Mouse (Mus musculus) midbrain, embryonic 10.5 days (tissue): ENCODE data around the gene Ints1. TPM values are rescaled to one million over a fixed set of nuclear protein-coding genes. Genes with fewer than 3 reads are reported as not detected.

ENCODE experiments used
- DNase-seq: peaks from one replicate; pipeline ENCODE4 v3.0.0-alpha.2; 2017; ENCODE audit warnings: low spot score
- H3K27ac ChIP-seq: fragments of 300-500 bp; sonication (generic); replicated peaks from 2 replicates; pipeline ENCODE4 v1.5.1; 2016; ENCODE audit warnings: mild to moderate bottlenecking
- H3K27me3 ChIP-seq: fragments of 300-500 bp; sonication (generic); 2 replicates; pipeline ENCODE4 v1.6.1; 2016; ENCODE audit warnings: low read depth, mild to moderate bottlenecking; ENCODE audit not compliant: poor library complexity, severe bottlenecking
- H3K36me3 ChIP-seq: fragments of 300-500 bp; sonication (generic); 2 replicates; pipeline ENCODE4 v1.6.1; 2016; ENCODE audit warnings: mild to moderate bottlenecking, moderate library complexity
- H3K4me1 ChIP-seq: fragments of 300-500 bp; sonication (generic); 2 replicates; pipeline ENCODE4 v1.6.1; 2016
- H3K4me3 ChIP-seq: fragments of 300-500 bp; sonication (generic); 2 replicates; pipeline ENCODE4 v1.5.1; 2016; ENCODE audit warnings: mild to moderate bottlenecking, moderate library complexity
- H3K9me3 ChIP-seq: fragments of 300-500 bp; sonication (generic); replicated peaks from 2 replicates; pipeline ENCODE4 v1.6.1; 2016; ENCODE audit warnings: mild to moderate bottlenecking
- WGBS: fragments of 180-500 bp; shearing (Covaris S2); methylation state at CpG from one replicate; pipeline ENCODE4 v1.1.7; 2016; 5-methylcytosine and 5-hydroxymethylcytosine counted together
- polyA plus RNA-seq: library from polyadenylated mRNA; unstranded; fragments of >200 nt; fragmentation: Nextera tagmentation; extraction: Ambion mirVana; gene quantifications from 2 replicates; pipeline ENCODE4 v1.2.1, GENCODE M21; 2016

Gene Ints1
- polyA plus RNA-seq, 1 experiment from 2014 or later, result 33.4 TPM

- Histone ChIP-seq H3K9me3 (no peaks in the 10 kb centered on the region), H3K36me3 (no peaks in the 10 kb centered on the region), H3K4me1 (peaks cover 11% of the 10 kb centered on the region; the same call in 1 of the 2 replicates), H3K27ac (peak overlapping the region; percentile 52; the same call in 1 of the 2 replicates), H3K4me3 (no peak overlapping the region), H3K27me3 (peaks cover 34% of the 10 kb centered on the region)
- no peak for DNase-seq
- WGBS, result 76% methylated on average over 20 of the region's 20 CpGs
Observed at GRCm38 (mm10) chr5:139812398-139813125, 37.1 kb upstream of the Ints1 start.

- no peak for DNase-seq
- Histone ChIP-seq H3K36me3 (no peaks in the 10 kb centered on the region), H3K9me3 (no peaks in the 10 kb centered on the region), H3K4me1 (peaks cover 11% of the 10 kb centered on the region; the same call in 1 of the 2 replicates), H3K4me3 (no peak overlapping the region), H3K27me3 (peaks cover 34% of the 10 kb centered on the region), H3K27ac (peak overlapping the region; percentile 52; the same call in 1 of the 2 replicates)
- 82% methylated on average over 15 of the region's 15 CpGs for WGBS
Observed at GRCm38 (mm10) chr5:139811677-139812397, 36.4 kb upstream of the Ints1 start.

- peaks cover 26% of the 10 kb centered on the region for H3K27me3 ChIP-seq
- H3K4me1 ChIP-seq, result peaks cover 15% of the 10 kb centered on the region
- WGBS, result 59% methylated on average over 4 of the region's 4 CpGs
- DNase-seq, result no peak
- no peaks in the 10 kb centered on the region for H3K9me3 ChIP-seq
- H3K36me3 ChIP-seq, result no peaks in the 10 kb centered on the region
- H3K27ac ChIP-seq, result no peak overlapping the region
- H3K4me3 ChIP-seq, result no peak overlapping the region
Observed at GRCm38 (mm10) chr5:139809397-139809796, 33.9 kb upstream of the Ints1 start.

- Histone ChIP-seq H3K36me3 (peaks cover 10% of the 10 kb centered on the region), H3K4me3 (no peak overlapping the region), H3K27ac (peak overlapping the region; percentile 72; the same call in 1 of the 2 replicates), H3K4me1 (peaks cover 22% of the 10 kb centered on the region), H3K9me3 (no peaks in the 10 kb centered on the region), H3K27me3 (no peaks in the 10 kb centered on the region)
- no peak for DNase-seq
- WGBS, result 93% methylated on average over 8 of the region's 8 CpGs
Observed at GRCm38 (mm10) chr5:139805924-139806323, 30.4 kb upstream of the Ints1 start.

GRCm38 (mm10) chr5:139804573-139805111, 29.2 kb upstream of the Ints1 start:
- H3K36me3 ChIP-seq, result peaks cover 23% of the 10 kb centered on the region
- whole genome bisulfite sequencing, result 83% methylated on average over 11 of the region's 11 CpGs
- no peak overlapping the region for H3K4me3 ChIP-seq
- DNase-seq, result no peak
- H3K27ac ChIP-seq, result peak overlapping the region; percentile 72
- 0 out of 2 replicates have a peak, but pooled peaks cover 3% of the 10 kb centered on the region for H3K27me3 ChIP-seq
- peaks cover 25% of the 10 kb centered on the region for H3K4me1 ChIP-seq
- H3K9me3 ChIP-seq, result no peaks in the 10 kb centered on the region

- peaks cover 31% of the 10 kb centered on the region for H3K4me1 ChIP-seq
- no peaks in the 10 kb centered on the region for H3K9me3 ChIP-seq
- H3K27ac ChIP-seq, result peak overlapping the region; percentile 72
- 5% methylated on average over 6 of the region's 6 CpGs for WGBS
- H3K36me3 ChIP-seq, result peaks cover 28% of the 10 kb centered on the region
- peak; percentile 53 for DNase-seq
- peak overlapping the region; percentile 34 for H3K4me3 ChIP-seq
- H3K27me3 ChIP-seq, result 0 out of 2 replicates have a peak, but pooled peaks cover 3% of the 10 kb centered on the region
Observed at GRCm38 (mm10) chr5:139804107-139804551, 28.7 kb upstream of the Ints1 start.

- Histone ChIP-seq H3K27ac (peak overlapping the region; percentile 72), H3K27me3 (0 out of 2 replicates have a peak, but pooled peaks cover 3% of the 10 kb centered on the region), H3K4me1 (peaks cover 35% of the 10 kb centered on the region), H3K9me3 (no peaks in the 10 kb centered on the region), H3K4me3 (peak overlapping the region; percentile 34), H3K36me3 (peaks cover 29% of the 10 kb centered on the region)
- peak; percentile 71 for DNase-seq
- 10% methylated on average over 12 of the region's 12 CpGs for WGBS
Observed at GRCm38 (mm10) chr5:139803601-139804102, 28.2 kb upstream of the Ints1 start.

GRCm38 (mm10) chr5:139803165-139803564, 27.7 kb upstream of the Ints1 start:
- no peaks in the 10 kb centered on the region for H3K9me3 ChIP-seq
- H3K27ac ChIP-seq, result no peak overlapping the region
- H3K4me1 ChIP-seq, result peaks cover 40% of the 10 kb centered on the region
- no peak overlapping the region for H3K4me3 ChIP-seq
- H3K36me3 ChIP-seq, result peaks cover 29% of the 10 kb centered on the region
- no peak for DNase-seq
- H3K27me3 ChIP-seq, result 0 out of 2 replicates have a peak, but pooled peaks cover 3% of the 10 kb centered on the region
- whole genome bisulfite sequencing, result 85% methylated on average over 8 of the region's 8 CpGs

GRCm38 (mm10) chr5:139801880-139802279, 26.4 kb upstream of the Ints1 start:
- H3K4me1 ChIP-seq, result peaks cover 53% of the 10 kb centered on the region
- H3K9me3 ChIP-seq, result no peaks in the 10 kb centered on the region
- DNase-seq, result no peak
- no peak overlapping the region for H3K4me3 ChIP-seq
- peaks cover 29% of the 10 kb centered on the region for H3K36me3 ChIP-seq
- WGBS, result 92% methylated on average over 10 of the region's 10 CpGs
- no peak overlapping the region for H3K27ac ChIP-seq
- 0 out of 2 replicates have a peak, but pooled peaks cover 3% of the 10 kb centered on the region for H3K27me3 ChIP-seq

GRCm38 (mm10) chr5:139801231-139801630, 25.8 kb upstream of the Ints1 start:
- H3K9me3 ChIP-seq, result no peaks in the 10 kb centered on the region
- no peak overlapping the region for H3K27ac ChIP-seq
- peaks cover 29% of the 10 kb centered on the region for H3K36me3 ChIP-seq
- peaks cover 60% of the 10 kb centered on the region for H3K4me1 ChIP-seq
- no peak for DNase-seq
- WGBS, result 94% methylated on average over 8 of the region's 8 CpGs
- no peak overlapping the region for H3K4me3 ChIP-seq
- H3K27me3 ChIP-seq, result 0 out of 2 replicates have a peak, but pooled peaks cover 3% of the 10 kb centered on the region

- WGBS, result 92% methylated on average over 33 of the region's 33 CpGs
- Histone ChIP-seq H3K36me3 (peaks cover 29% of the 10 kb centered on the region), H3K4me1 (peaks cover 70% of the 10 kb centered on the region), H3K4me3 (no peak overlapping the region), H3K27me3 (peaks cover 13% of the 10 kb centered on the region), H3K9me3 (no peaks in the 10 kb centered on the region), H3K27ac (0 out of 2 replicates have a peak overlapping the region, but pooled peaks have one; percentile 11)
- DNase-seq, result no peak
Observed at GRCm38 (mm10) chr5:139799801-139800590, 24.5 kb upstream of the Ints1 start.

- no peaks in the 10 kb centered on the region for H3K9me3 ChIP-seq
- peaks cover 29% of the 10 kb centered on the region for H3K36me3 ChIP-seq
- peaks cover 71% of the 10 kb centered on the region for H3K4me1 ChIP-seq
- 92% methylated on average over 9 of the region's 9 CpGs for WGBS
- no peak overlapping the region for H3K4me3 ChIP-seq
- H3K27ac ChIP-seq, result peak overlapping the region; percentile 88
- H3K27me3 ChIP-seq, result peaks cover 17% of the 10 kb centered on the region
- no peak for DNase-seq
Observed at GRCm38 (mm10) chr5:139799041-139799440, 23.6 kb upstream of the Ints1 start.
